Mouse (Mus musculus) olfactory bulb, adult 2 months (tissue): ENCODE data around the gene Wdr81. TPM values are rescaled to one million over a fixed set of nuclear protein-coding genes. Genes with fewer than 3 reads are reported as not detected.

Source experiments
- H3K27ac ChIP-seq: fragments of 200-500 bp; 2 replicates; pipeline ENCODE4 v1.5.1; 2012; ENCODE audit warnings: low read depth, low read length; ENCODE audit not compliant: insufficient read depth
- H3K4me1 ChIP-seq: fragments of 200-500 bp; 2 replicates; pipeline ENCODE4 v1.6.1; 2012; ENCODE audit warnings: low read length; ENCODE audit not compliant: control insufficient read depth, insufficient read depth
- H3K4me3 ChIP-seq: fragments of 200-500 bp; 2 replicates; pipeline ENCODE4 v1.5.1; 2012; ENCODE audit warnings: mild to moderate bottlenecking, low read depth, low read length, moderate library complexity; ENCODE audit not compliant: insufficient read depth
- CTCF ChIP-seq: fragments of 200-500 bp; IDR thresholded peaks from 2 replicates; pipeline ENCODE4 v1.5.1; 2012; ENCODE audit warnings: low read depth, mild to moderate bottlenecking, low read length, moderate library complexity; ENCODE audit not compliant: insufficient read depth
- POLR2A ChIP-seq: fragments of 200-500 bp; IDR thresholded peaks from 2 replicates; pipeline ENCODE4 v1.6.1; 2012; ENCODE audit warnings: mild to moderate bottlenecking, low read depth, low read length, moderate library complexity; ENCODE audit not compliant: insufficient read depth
- WGBS: fragments of 180-500 bp; shearing (Covaris S2); methylation state at CpG from one replicate; pipeline ENCODE4 v1.1.7; 2018; 5-methylcytosine and 5-hydroxymethylcytosine counted together
- polyA plus RNA-seq: library from polyadenylated mRNA; stranded (reverse); fragments of >200 nt; gene quantifications from 2 replicates; pipeline ENCODE4 v1.2.4, GENCODE M21; 2012; ENCODE audit warnings: low replicate concordance; ENCODE audit not compliant: missing spikeins, insufficient read depth, insufficient read length

Gene Wdr81
- polyA plus RNA-seq, 1 experiment = not detected

GRCm38 (mm10) chr11:75423091-75423490 lies 31.4 kb downstream of the Wdr81 start:
- TF ChIP-seq CTCF (no peak), POLR2A (no peak)
- H3K4me3 ChIP-seq = no peak overlapping the region
- 96% methylated on average over 3 of the region's 3 CpGs for WGBS
- no peak overlapping the region for H3K27ac ChIP-seq
- 0 out of 2 replicates have a peak, but pooled peaks cover 5% of the 10 kb centered on the region for H3K4me1 ChIP-seq

GRCm38 (mm10) chr11:75422013-75422792 lies 32.3 kb downstream of the Wdr81 start, which contains the start of gene Serpinf1:
Serpinf1 (minus strand) TSS chr11:75422701.
- no peak within 1 kb of the TSS for H3K27ac ChIP-seq
- WGBS = 75% methylated on average over 10 of the region's 10 CpGs
- TF ChIP-seq CTCF = no peak
- no peak for TF ChIP-seq POLR2A
- H3K4me1 ChIP-seq = 0 out of 2 replicates have a peak, but pooled peaks cover 5% of the 10 kb centered on the region
- H3K4me3 ChIP-seq = no peak within 1 kb of the TSS

- 74% methylated on average over 6 of the region's 6 CpGs for WGBS
- 0 out of 2 replicates have a peak, but pooled peaks cover 5% of the 10 kb centered on the region for H3K4me1 ChIP-seq
- TF ChIP-seq CTCF = no peak
- no peak for TF ChIP-seq POLR2A
- H3K4me3 ChIP-seq = no peak overlapping the region
- no peak overlapping the region for H3K27ac ChIP-seq
Observed at GRCm38 (mm10) chr11:75421375-75422012, 33.0 kb downstream of the Wdr81 start.

GRCm38 (mm10) chr11:75420810-75421374 lies 33.6 kb downstream of the Wdr81 start:
- Histone ChIP-seq H3K4me3 (no peak overlapping the region), H3K4me1 (0 out of 2 replicates have a peak, but pooled peaks cover 5% of the 10 kb centered on the region), H3K27ac (no peak overlapping the region)
- TF ChIP-seq POLR2A = no peak
- WGBS = 66% methylated on average over 5 of the region's 5 CpGs

GRCm38 (mm10) chr11:75420037-75420436 lies 34.5 kb downstream of the Wdr81 start:
- 89% methylated on average over 7 of the region's 7 CpGs for WGBS
- TF ChIP-seq POLR2A (no peak), CTCF (no peak)
- no peak overlapping the region for H3K4me3 ChIP-seq
- peaks cover 9% of the 10 kb centered on the region; the same call in 1 of the 2 replicates for H3K4me1 ChIP-seq
- no peak overlapping the region for H3K27ac ChIP-seq

GRCm38 (mm10) chr11:75415994-75416393 lies 38.5 kb downstream of the Wdr81 start:
- H3K4me1 ChIP-seq = peaks cover 6% of the 10 kb centered on the region
- WGBS = 88% methylated on average over 13 of the region's 13 CpGs
- TF ChIP-seq CTCF = no peak
- no peak for TF ChIP-seq POLR2A
- H3K27ac ChIP-seq = no peak overlapping the region
- no peak overlapping the region for H3K4me3 ChIP-seq

GRCm38 (mm10) chr11:75415096-75415495 lies 39.4 kb downstream of the Wdr81 start:
- peaks cover 6% of the 10 kb centered on the region for H3K4me1 ChIP-seq
- TF ChIP-seq CTCF (no peak), POLR2A (no peak)
- no peak overlapping the region for H3K27ac ChIP-seq
- 46% methylated on average over 7 of the region's 7 CpGs for WGBS
- no peak overlapping the region for H3K4me3 ChIP-seq

- Histone ChIP-seq H3K4me1 (peaks cover 6% of the 10 kb centered on the region), H3K27ac (no peak overlapping the region), H3K4me3 (no peak overlapping the region)
- WGBS = 93% methylated on average over 7 of the region's 7 CpGs
- TF ChIP-seq CTCF = no peak
- TF ChIP-seq POLR2A = no peak
Observed at GRCm38 (mm10) chr11:75410591-75410990, 43.9 kb downstream of the Wdr81 start.

GRCm38 (mm10) chr11:75409679-75410575 lies 44.6 kb downstream of the Wdr81 start:
- peaks cover 2% of the 10 kb centered on the region for H3K4me1 ChIP-seq
- H3K27ac ChIP-seq = no peak overlapping the region
- TF ChIP-seq CTCF (no peak), POLR2A (no peak)
- WGBS = 60% methylated on average over 17 of the region's 17 CpGs
- H3K4me3 ChIP-seq = no peak overlapping the region
